Mouse (Mus musculus) thymus, postnatal 10 days (tissue): ENCODE results near the gene Hdac9.
A peak's percentile ranks its signal among the peaks of the same experiment; 100 is the strongest.

Experiments
- DNase-seq, 2 experiments: peaks; one replicate each; pipeline ENCODE4 v3.0.0; 2021; ENCODE audit warnings: low spot score in 2 of 2

The Hdac9 gene

DNA sequence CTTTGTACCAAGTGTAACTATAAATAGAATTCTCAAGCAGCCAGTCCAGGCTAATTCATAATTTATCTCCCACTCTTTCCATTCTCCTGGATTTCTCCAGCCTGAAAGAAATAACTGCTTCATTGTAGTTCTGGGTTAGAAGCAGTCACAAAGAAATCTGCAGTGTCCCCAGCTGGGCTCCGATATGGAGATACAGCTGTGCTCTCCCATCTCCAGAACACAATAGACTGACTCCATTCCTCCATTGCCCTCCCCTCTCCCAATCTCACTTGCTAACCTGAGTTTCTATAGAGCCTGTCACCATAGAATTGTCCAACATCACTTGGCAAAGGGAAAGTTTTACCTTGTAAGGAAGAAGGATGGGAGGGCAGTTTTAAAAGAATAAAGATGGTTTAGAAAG is 218.9 kb downstream of the Hdac9 start:
- DNase-seq = no peak

DNA sequence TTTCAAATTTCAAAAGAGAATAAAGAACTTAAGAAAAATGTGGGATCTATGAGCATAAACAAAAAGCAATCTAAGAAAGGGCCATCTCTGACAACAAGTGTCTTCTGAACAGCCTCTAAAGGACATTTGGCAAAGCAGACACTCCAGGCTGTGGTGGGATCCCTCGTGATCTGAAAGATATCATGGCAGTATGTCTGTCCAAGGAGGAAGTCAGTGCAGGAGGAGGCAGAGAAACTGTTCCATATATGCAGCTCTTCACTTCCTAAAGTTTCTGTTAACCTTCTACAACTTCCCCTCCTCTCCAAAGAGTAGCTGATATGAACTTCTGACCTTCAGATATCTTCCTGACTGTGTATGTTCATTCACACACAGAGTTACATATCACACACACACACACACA is 220.2 kb downstream of the Hdac9 start:
- no peak for DNase-seq

DNA sequence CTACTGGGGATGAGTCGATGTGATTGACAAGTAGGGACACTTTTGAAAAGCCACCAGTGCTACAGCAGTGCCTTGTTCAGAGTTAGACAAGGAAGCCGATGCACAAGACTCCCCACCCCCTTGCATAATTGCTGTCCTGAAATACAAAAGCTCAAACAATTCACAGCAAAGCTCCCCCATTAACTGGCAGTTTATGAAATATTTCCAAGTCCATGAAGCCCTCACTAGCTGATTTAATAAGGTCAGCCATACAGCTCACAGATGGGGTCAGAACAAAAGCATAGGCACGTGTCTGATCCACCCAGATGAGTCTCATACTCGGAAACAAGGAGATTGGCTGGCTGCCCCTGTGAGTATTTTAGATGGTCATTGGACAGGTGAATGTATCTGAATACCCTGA is 228.0 kb downstream of the Hdac9 start:
- no peak for DNase-seq

DNA sequence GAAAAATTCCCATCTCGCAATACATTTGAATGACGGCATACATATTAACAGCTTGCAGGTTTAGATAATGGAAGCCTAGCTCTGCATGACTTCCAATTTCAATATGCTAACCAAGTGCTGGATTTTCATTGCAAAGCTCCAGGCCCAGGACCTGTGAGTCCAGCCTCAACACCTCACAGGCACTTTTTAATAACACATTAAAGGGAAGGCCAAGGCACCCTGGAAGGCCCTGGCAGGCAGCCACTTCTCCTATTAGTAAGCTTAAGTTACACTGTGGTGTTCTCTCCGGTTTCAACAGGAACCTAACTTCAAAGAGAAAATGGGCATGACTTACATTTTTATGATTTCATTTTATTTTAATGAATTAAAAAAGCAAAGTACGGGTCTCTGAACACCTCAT is 233.5 kb downstream of the Hdac9 start:
- DNase-seq = no peak

DNA sequence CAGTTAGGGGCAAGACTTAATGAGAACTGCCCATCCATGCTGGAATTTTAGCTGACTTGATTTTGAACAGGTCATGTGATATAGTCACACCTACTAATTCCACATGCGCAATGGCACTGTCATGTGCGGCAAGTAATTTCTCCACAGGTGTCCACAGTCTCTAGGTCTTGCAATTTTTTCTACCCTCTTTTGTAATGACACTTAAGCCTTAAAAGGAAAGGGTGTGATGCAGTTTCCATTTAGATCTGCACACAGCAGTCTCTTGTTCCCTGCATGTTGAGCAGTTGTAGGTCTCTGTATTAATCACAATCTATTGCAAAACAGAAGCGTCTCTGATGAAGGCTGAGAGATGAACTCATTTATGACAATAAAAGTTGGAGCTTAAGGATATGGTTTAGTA is 234.2 kb downstream of the Hdac9 start:
- no peak for DNase-seq

DNA sequence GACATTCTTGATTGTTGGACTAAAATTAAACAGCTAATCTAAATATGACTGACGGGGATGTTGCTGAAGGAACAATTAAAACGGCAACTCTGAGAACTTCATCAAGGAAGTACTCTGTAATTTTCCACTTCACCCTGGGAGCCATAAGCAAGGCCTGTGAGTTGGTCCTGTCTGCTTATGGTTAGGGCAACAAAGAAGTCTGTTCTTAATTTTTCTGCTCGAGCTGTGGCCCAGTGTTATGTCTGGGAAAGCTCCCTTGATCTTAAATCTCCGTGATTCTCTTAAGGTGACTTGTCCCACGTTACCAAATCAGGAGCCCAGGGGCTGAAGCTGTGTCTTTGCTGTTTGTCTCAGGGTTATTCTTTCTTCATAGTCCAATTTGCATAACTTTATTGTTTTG is 236.3 kb downstream of the Hdac9 start:
- no peak for DNase-seq

DNA sequence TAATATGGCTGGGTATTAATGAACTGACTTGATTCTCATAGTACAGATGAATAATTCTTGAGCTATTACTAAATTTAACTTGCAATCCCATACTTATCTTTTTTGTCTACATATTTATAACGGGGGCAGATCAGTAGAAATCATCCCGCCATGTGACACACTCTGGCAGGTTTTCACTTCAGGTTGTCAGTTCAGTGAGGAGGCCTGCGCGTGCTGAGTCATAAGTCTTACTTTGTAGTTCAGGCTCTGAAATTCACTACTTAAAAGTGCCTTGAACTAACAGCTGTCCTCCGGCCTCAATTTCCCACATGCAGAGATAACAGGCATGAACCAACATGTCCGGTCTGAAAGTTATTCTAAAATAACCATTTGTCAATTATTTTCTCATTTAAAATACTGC is 239.8 kb downstream of the Hdac9 start:
- no peak for DNase-seq

DNA sequence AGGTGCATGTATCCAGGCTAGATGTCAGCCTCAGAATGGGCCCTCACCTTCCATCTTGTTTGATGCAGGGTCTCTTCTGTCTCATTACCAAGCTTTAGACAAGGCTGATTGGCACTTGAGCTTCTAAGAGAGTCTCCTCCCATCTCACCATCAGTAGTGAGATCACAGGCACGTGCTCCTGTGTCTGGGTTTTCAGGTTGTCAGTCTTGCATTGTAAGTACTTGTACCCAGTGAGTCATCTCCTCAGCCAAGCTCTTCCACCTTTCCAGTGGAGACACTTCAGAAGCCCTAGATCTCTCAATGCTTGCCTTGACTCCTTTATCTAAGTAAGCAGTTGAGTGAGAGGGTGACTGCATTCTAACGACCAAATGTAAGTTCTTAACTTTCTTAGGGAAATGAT is 242.7 kb downstream of the Hdac9 start:
- DNase-seq = no peak

DNA sequence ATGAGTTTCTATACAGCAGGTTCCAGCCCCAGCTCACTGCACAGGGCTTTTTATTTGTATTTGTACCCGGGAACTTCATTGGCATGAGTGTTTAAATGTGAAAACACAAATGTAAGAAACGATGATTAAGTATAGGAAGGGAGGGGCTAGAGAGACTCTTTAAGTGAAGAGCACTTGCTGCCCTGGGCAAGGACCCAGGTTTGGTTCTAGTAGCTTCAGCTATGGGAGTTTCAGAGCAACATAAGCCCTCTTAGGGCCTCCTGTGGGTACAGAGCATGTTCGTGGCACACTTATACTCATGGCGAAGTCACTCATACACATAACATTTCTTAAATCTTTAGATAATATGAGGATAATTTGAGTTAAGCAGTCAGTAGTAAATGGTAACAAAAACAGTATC is 243.4 kb downstream of the Hdac9 start:
- DNase-seq = no peak

DNA sequence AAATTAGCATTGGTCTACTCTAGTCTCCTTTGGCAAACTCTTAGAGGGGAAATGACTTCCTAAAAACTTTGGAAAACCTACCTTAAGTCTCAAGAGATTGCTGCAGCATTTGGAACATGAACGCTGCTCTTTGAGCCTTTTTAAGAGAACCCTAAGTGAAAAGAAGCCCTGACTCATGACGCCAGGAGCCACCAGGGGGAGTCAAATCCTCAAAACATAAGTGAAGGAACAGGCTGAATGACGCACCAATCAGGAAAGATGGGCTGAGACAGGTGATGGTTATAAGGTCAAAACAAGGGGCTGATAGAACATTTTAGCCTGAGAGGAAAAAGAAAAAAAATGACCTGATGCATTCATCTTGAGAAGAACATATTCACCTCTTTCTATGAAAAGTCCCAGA is 252.1 kb downstream of the Hdac9 start:
- peak; percentile 13 to 59 for DNase-seq

DNA sequence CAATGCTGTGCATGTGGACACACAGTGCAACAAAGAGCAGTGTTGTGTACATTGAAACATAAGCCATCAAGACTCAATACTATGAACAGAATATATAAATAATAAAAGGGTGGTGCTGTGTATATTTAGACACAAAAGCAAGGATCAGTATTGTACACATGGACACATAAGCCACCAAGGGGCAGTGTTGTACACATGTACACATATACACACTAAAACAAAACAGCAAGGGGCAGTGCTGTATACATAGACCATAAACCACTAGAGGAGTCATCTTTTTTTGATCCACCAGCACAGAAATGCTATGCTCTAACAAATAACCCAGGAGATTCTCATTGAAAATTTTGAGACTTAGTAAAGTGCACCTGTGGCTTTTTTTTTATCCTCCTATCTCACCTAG is 255.5 kb downstream of the Hdac9 start:
- no peak for DNase-seq

DNA sequence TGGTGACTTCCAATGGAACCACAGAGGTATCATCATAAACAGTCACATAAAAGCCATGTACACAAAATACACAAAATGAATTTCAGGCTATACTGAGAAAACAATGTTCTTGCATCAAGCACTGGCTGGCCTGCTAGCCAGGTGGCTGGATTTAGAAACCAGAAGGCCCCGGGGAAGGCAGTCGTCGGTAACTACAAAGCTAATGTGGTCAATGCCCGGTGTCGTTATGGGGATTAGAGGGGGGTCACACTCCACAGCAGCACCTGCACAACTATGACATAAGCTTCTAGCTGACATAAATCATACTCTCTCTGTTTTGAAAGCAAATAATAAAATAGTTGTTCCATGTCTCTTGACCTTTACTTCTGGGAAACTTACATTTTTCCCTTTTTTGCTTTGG is 256.9 kb downstream of the Hdac9 start:
- DNase-seq = no peak

DNA sequence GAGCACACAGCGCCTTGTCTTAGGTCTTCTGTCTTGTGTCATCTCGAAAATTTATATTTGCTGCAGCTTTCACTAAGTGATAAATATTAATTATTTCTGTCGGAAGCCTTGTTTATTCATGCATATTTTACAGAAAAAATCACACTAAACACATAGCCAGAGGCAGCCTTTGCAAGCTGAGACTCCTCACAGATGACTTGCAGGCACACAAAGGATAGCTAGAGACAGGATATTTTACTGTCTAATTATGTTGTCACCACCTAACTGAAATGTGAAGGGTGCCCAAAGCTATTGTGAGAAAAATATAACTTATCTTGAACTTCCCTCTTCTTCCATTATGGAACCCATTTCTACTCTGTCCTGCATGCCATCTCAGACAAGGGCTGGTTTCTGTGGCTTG is 258.3 kb downstream of the Hdac9 start:
- DNase-seq = no peak

DNA sequence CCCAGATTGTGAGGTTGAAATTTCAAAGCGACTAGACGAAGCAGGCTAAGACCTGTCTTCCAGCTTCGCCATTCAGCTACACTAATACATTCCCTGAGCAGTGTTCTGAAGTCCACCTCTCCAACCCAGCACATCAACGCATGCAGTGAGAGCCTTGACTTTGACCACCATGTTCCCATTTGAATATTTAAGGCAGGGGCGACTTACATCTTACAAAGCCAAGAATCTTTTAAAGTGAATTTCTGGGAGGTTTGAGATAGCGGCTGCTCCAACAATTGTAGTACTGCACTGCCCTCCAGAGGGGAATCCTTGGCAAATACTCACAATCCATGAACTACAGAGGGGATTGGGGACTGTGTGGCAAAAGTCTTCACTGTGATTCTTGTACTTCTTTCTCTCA is 258.8 kb downstream of the Hdac9 start:
- no peak for DNase-seq

DNA sequence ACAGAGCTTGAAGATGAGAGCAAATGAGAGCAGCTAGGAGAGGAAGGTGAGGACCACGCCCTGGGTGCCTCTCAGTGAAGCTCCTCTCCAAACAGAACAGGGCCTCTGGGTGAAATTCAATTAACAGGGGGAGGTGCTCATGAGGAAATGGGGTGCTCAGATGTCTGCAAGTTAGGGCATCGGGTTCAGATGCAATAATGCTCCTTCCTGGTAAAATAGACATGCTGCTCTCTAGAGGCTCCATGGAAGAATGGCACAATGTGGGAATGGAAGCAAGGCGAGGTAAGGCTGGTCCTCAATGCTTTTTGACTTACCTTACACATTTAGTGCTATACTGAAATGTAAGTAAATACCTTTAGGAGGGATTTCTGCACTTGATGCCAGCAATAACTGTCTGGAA is 263.3 kb downstream of the Hdac9 start:
- no peak for DNase-seq

DNA sequence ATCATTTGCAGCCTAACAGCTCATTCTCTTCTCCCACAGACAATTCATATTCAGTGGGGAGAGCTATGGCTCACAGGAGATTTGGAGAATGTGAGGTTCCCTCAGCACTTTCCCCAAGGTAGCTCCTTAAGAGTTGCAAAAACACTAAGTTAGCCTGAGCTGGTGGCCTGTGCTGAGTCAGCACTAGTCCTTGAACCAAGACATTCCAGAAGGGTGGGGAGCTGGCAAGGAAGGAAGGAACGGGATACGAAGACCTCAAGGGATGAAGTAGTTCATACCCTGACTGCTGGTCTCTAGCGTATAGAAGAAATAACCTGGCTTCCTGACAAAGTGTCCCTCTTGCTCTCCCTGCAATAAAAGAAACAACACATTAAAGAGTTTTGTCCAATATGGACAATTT is 268.1 kb downstream of the Hdac9 start:
- no peak for DNase-seq

DNA sequence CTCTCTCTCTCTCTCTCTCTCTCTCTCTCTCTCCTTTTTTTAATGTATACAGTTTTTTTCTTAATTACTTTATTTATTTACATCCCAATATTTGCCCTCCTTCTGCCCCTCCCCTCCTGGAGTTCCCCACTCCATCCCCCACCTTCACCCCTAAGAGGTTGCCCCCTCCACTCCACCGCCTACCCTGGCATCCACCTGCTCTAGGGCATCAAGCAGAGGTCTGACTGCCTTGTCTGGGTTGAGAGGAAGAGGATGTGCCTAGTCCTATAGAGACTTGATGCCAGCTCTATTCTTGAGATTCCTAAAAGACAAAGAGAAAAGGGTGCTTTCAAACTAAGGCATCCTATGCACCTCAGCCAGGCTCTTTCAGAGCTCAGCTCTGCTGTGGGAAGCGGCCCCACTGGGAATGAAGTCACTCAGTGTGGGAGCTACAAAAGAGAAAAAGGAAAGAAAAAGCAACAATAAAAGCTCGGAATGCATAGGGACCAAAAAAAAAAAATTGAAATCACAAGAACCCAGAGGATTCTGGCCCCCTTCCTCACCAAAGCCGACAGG is 275.1 kb downstream of the Hdac9 start:
- DNase-seq = no peak

DNA sequence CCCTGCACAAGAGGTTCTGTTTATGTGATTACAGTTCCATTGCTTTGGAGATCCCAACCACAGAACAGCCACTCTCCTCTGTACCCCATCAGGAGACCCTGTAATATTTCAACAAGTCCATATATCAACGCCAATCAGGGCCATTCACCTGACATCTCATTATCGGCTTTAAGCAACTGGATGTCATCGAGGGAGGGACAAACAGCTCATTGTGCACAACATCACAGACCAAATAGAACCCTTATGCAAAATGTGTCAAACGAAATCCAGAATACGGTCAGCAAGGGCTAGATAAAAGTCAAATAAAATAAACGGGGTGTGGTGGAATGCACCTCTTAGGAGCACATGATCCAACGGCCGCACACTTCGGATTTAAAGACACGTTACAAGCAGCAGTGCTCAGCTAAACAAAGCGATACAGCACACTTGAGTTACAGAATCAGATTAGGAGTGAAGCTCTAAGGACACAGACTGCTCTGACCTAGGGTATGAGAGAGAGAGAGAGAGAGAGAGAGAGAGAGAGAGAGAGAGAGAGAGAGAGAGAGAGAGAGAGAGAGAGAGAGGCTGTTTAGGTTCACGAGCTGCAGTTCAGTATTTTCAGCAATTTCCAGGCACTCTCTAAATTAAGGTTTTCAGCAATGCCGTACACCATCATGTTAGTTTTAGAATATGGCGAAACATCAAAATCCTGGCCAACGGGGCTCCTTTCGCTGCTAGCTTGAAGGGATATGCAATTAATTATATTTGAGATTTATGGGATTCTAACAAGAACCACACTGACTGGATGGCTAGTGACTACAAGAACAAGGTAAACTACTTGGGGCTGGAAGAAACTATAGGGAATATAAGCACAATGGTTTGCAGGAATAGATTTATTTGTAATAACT is 279.4 kb downstream of the Hdac9 start:
- DNase-seq = no peak

DNA sequence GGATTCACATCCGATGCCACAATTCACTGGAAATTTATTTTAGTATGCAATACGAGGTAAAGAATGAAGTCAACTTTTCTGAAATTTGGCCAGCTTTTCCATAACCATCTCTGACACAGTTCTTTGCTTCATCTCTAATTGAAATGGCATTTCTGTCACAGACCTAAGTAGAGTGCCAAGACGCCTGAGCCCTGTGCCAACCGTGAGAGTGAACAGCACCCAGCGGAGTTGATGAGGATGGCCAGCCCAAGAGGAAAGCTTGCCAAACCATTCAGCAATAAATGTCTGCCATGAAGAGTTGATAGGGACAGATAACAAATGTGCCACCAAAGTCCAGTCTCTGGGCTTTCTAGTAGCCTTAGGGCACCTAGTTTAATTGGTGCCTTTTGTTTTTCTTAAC is 297.8 kb downstream of the Hdac9 start:
- DNase-seq = no peak

DNA sequence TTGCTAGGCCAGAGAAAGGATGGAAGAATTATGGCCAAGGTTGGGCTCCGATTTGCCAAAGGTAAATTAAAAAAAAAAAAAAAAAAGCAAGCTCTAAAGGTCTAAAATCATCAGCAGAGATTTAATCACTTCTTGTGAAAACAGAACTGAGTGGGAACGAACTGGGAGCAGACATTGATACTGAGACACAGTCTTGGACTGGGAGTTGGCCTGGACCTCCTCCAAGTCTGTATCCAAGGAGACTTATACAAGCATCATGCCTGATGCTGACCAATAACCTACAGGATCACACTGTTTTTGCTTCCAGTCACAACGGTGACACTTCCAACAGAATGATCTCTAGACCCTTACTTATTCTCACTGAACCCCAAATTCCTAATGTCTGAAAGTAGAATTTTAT is 298.6 kb downstream of the Hdac9 start:
- DNase-seq = no peak

DNA sequence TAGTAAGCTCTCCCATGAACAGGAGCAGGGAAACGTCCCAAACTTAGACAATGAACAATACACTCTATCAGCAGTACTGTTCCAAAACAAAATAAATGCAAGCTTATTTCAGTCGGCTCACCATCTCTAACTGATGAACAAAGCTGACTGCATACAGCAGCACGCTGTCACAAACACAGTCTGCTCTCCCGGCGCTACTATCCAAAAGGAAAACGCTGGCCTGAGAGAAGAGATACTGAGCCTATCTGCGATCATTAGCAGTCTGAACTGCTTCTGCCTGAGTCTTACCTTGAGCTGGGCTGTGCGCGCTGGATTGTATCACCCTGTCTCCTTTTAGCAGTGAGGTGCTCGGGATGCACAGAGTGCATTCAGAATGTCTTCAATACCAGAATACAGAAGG is 299.1 kb downstream of the Hdac9 start:
- DNase-seq = no peak

DNA sequence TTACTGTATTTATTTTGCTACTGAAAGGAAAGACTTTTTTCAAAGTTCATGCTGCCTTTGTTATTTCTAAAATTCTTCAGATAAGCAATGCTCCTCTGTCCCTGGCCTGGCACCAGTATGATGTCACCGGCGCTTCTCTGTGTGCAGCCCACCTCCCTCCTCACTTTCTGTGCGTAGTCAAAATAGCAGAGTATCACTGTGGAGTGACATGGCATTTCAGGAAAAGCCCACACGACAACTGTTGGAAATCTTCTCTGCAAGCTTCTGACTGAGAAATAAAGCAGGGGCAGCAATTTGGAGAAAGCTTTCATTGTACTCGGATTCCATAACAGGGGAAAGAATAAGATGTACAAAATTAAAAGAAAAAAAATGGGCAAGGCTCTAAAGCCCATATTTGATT is 302.1 kb downstream of the Hdac9 start:
- DNase-seq = no peak

DNA sequence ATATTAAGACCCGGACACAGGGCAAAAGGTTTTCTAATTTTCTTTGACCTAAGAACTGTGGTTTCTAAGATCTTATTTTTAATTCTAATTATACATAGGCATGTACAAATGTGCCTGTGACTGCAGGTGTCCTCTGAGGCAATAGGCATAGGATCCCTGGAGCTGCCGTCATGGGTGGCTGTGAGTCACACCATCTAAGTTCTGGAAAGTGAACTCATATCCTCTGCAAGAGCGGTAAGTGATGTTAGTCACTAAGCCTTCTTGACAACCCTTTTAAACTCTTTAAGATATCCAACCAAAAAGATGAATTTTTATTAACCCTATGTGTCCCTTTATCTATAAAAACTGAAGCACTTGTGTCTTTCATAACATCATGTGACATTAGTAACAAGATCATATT is 304.4 kb downstream of the Hdac9 start:
- DNase-seq = no peak

DNA sequence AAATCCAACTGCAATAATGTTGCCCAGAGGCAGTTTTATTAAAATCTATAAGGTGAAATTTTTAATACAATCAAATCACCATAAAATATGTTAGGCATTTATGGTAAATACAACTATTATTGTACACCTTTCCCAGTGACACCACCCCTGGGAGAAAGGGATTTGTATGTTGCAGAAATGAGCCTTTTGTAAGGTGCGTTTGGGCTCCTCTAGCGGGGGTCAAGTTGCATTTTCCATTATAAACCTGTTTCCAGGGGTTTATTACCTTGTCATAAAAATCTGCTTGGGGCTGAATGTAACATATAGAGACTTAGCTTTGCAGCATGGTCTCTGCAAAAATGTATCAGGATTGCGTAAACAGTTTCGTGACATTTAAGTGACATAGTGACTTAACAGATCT is 312.4 kb downstream of the Hdac9 start:
- DNase-seq = no peak
